8 mouse cellular contexts compared by ENCODE assay signal in the genomic region with DNA sequence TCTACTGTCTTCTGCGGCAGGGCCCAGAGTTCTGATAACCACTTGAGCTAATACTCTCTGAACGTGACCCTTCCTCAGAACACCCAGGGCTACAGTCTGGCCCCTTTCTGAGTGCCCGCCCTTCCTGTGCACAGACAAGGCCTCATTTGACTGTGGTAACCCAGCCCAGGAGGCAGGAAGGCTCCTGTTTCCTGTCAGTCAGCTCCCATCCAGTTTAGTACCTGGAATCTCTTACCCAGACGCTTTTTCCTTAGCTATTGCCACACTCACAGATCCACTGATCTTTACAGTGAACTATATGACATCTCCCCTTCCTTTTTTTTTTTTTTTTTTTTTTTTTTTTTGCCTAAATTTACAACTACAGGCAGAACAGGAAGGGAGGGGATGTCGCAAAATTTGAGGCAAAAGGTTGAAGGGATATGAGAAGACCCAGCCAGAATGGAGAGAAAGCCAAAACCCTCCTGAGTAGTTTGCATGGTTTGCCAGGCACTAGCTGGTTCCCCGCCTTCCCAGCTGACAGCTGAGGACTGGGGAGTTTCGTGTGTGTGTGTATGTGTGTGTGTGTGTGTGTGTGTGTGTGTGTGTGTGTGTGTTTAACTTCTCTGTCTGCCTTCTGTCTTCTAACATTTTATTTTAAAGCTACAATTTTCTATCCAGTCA.
DNase-seq lines count a peak whose midpoint lies in the region; ATAC-seq and TF ChIP-seq lines count a peak whose summit lies in the region.

No protein-coding gene starts in this region.

- H3K4me2 ChIP-seq in liver, embryonic 15.5 days, result peak overlapping the region; percentile 2; the same call in 1 of the 2 replicates
- no peak overlapping the region for H3K4me2 ChIP-seq in forebrain, embryonic 12.5 days

- peaks cover 9% of the 10 kb centered on the region for H3K4me1 ChIP-seq in liver, embryonic 15.5 days (replicated peaks)
- H3K4me1 ChIP-seq in forebrain, embryonic 12.5 days, result peaks cover 6% of the 10 kb centered on the region; the same call in 1 of the 2 replicates

- no peak for DNase-seq in left cerebral cortex, adult 2 months (ENCODE audit: extremely low spot score in 1 of 2, low spot score in 2 of 2)
- DNase-seq in left cerebral cortex, adult 18-20 months (ENCODE audit: low spot score in 2 of 2), result no peak
- peak; percentile 57 for DNase-seq in thymus, postnatal 4 days
- DNase-seq in left cerebral cortex, postnatal 25 days (ENCODE audit: low spot score in 2 of 2), result no peak

- 16% methylated on average over 7 of the region's 7 CpGs for WGBS in liver, embryonic 15.5 days (ENCODE audit: insufficient replicate concordance)
- 64% methylated on average over 7 of the region's 7 CpGs for WGBS in forebrain, embryonic 12.5 days

- no peaks in the 10 kb centered on the region for H3K36me3 ChIP-seq in liver, embryonic 15.5 days (replicated peaks)
- no peaks in the 10 kb centered on the region for H3K36me3 ChIP-seq in forebrain, embryonic 12.5 days (replicated peaks)

- H3K9ac ChIP-seq in liver, embryonic 15.5 days, result no peak overlapping the region
- H3K9ac ChIP-seq in forebrain, embryonic 12.5 days, result no peak overlapping the region

- intact Hi-C loops in left cerebral cortex, adult 2 months (cut with DNase I), result no loop called here
- intact Hi-C loops in left cerebral cortex, postnatal 25 days (cut with DNase I), result no loop called here

- no peak for TF ChIP-seq CTCF in left cerebral cortex, adult 2 months (IDR thresholded peaks at IDR 0.05)

- peak; percentile 76 for ATAC-seq in common myeloid progenitor, adult 5-6 weeks (replicated peaks; ENCODE audit: low read depth, poor library complexity, severe bottlenecking)
- peak; percentile 17 for ATAC-seq in inflammation-experienced regulatory T-cells, adult 6 months
- peak; percentile 78 for ATAC-seq in liver, embryonic 15.5 days (ENCODE audit: insufficient read depth)
- no peak for ATAC-seq in forebrain, embryonic 12.5 days (ENCODE audit: low FRiP score)

- no peak overlapping the region for H3K4me3 ChIP-seq in left cerebral cortex, adult 2 months
- H3K4me3 ChIP-seq in liver, embryonic 15.5 days (replicated peaks), result no peak overlapping the region
- no peak overlapping the region for H3K4me3 ChIP-seq in forebrain, embryonic 12.5 days (replicated peaks)

- no peaks in the 10 kb centered on the region for H3K27me3 ChIP-seq in liver, embryonic 15.5 days
- no peaks in the 10 kb centered on the region for H3K27me3 ChIP-seq in forebrain, embryonic 12.5 days

- no peaks in the 10 kb centered on the region for H3K9me3 ChIP-seq in liver, embryonic 15.5 days (replicated peaks)
- H3K9me3 ChIP-seq in forebrain, embryonic 12.5 days, result no peaks in the 10 kb centered on the region

- peak overlapping the region; percentile 32; the same call in 1 of the 2 replicates for H3K27ac ChIP-seq in left cerebral cortex, adult 2 months
- peak overlapping the region; percentile 57 for H3K27ac ChIP-seq in liver, embryonic 15.5 days (replicated peaks)
- H3K27ac ChIP-seq in forebrain, embryonic 12.5 days, result no peak overlapping the region
